Mouse (Mus musculus) hindbrain, embryonic 15.5 days (tissue): ENCODE results near the gene Flt3. TPM values are rescaled to one million over a fixed set of nuclear protein-coding genes. Genes with fewer than 3 reads are reported as not detected.

Source experiments
- ATAC-seq: fragments of 200-750 bp; cut with Nextera tagmentation; 2 replicates; pipeline ENCODE4 v1.8.0; 2017; ENCODE audit warnings: low read depth, moderate number of reproducible peaks, moderate TSS enrichment; ENCODE audit not compliant: low FRiP score
- H3K27ac ChIP-seq: fragments of 300-500 bp; sonication (generic); replicated peaks from 2 replicates; pipeline ENCODE4 v1.5.1; 2015; ENCODE audit warnings: mild to moderate bottlenecking, inconsistent platforms
- H3K27me3 ChIP-seq: fragments of 300-500 bp; sonication (generic); 2 replicates; pipeline ENCODE4 v1.6.1; 2015; ENCODE audit warnings: control low read depth, inconsistent platforms
- H3K36me3 ChIP-seq: fragments of 300-500 bp; sonication (generic); 2 replicates; pipeline ENCODE4 v1.6.1; 2015; ENCODE audit warnings: control low read depth, inconsistent platforms
- H3K4me1 ChIP-seq: fragments of 300-500 bp; sonication (generic); replicated peaks from 2 replicates; pipeline ENCODE4 v1.6.1; 2015; ENCODE audit warnings: control low read depth, inconsistent platforms
- H3K4me2 ChIP-seq: fragments of 300-500 bp; sonication (generic); 2 replicates; pipeline ENCODE4 v1.6.1; 2015; ENCODE audit warnings: moderate library complexity, mild to moderate bottlenecking, inconsistent platforms
- H3K4me3 ChIP-seq: fragments of 300-500 bp; sonication (generic); 2 replicates; pipeline ENCODE4 v1.5.1; 2015; ENCODE audit warnings: mild to moderate bottlenecking, inconsistent platforms
- H3K9ac ChIP-seq: fragments of 300-500 bp; sonication (generic); 2 replicates; pipeline ENCODE4 v1.6.1; 2015; ENCODE audit warnings: inconsistent platforms
- H3K9me3 ChIP-seq: fragments of 300-500 bp; sonication (generic); 2 replicates; pipeline ENCODE4 v1.6.1; 2016; ENCODE audit warnings: control low read depth, inconsistent platforms
- WGBS: fragments of 180-500 bp; shearing (Covaris S2); methylation state at CpG from one replicate; pipeline ENCODE4 v1.1.7; 2015; 5-methylcytosine and 5-hydroxymethylcytosine counted together
- polyA plus RNA-seq: library from polyadenylated mRNA; unstranded; fragments of >200 nt; fragmentation: Nextera tagmentation; extraction: Ambion mirVana; gene quantifications from 2 replicates; pipeline ENCODE4 v1.2.1, GENCODE M21; 2015

The Flt3 gene
- polyA plus RNA-seq, 1 experiment from 2014 or later, result 1.7 TPM

- no peaks in the 10 kb centered on the region for H3K9me3 ChIP-seq
- H3K4me1 ChIP-seq, result no peaks in the 10 kb centered on the region
- H3K4me2 ChIP-seq, result no peak overlapping the region
- no peak overlapping the region for H3K4me3 ChIP-seq
- H3K27me3 ChIP-seq, result no peaks in the 10 kb centered on the region
- H3K9ac ChIP-seq, result no peak overlapping the region
- no peak for ATAC-seq
- no peak overlapping the region for H3K27ac ChIP-seq
- no peaks in the 10 kb centered on the region for H3K36me3 ChIP-seq
- 92% methylated on average over 6 of the region's 6 CpGs for WGBS
These were observed 57.4 kb downstream of the Flt3 start for GRCm38 (mm10) chr5:147342901-147343300.

DNA sequence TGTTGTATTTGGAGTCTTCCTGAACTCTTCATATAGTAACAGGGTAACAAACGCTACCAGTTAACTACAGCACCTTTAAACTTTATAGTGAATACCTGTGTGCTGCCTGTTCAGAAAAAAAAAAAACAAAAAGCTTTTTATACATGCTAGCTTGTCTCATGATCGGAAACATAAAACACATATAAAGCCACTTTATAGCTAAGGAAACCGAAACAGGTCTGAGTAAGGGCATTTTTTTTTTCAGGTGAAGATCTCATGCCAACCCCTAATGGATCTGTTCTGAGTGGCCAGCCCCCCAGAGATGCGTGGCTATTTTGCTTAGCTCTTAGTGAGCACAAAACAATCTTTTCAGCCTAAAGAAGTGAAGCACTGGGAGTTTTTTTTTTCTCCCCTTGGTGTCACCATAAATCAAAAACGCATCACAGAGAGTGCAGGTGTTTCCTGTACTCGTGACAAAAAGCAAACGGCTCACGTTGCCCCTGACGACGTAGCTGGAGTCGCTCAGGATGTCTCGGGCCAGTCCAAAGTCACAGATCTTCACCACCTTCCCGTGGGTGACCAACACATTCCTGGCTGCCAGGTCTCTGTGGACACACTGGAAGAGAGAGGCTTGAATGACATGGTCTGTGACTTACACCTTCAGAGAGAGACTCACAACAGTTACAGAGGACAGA lies 59.4 kb downstream of the Flt3 start:
- ATAC-seq, result no peak
- WGBS, result 74% methylated on average over 13 of the region's 13 CpGs

DNA sequence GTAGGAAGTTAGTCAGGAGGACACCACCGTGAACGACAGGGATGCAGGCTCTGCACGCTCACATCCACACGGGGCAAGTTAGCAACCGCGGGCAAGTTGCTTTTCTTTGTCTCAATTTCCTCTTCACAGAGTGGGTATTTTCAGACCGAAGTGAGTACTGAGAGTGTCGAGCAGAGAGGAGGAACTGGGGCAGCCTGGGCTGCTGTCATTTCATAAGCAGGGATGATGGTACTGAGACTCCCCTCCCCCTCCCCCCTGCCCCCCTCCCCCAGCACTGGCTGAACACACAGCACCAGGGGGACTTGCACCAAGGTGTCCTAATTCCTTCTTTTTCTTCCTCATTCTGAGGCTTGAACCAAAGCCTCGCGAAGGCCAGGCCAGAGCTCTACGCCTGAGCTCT lies 60.7 kb downstream of the Flt3 start:
- Histone ChIP-seq H3K9me3 (no peaks in the 10 kb centered on the region), H3K27me3 (no peaks in the 10 kb centered on the region), H3K4me3 (no peak overlapping the region), H3K9ac (no peak overlapping the region), H3K27ac (no peak overlapping the region), H3K4me2 (no peak overlapping the region), H3K4me1 (no peaks in the 10 kb centered on the region), H3K36me3 (no peaks in the 10 kb centered on the region)
- ATAC-seq, result no peak
- WGBS, result 83% methylated on average over 11 of the region's 11 CpGs

More for the DNA sequence above, 59.4 kb downstream of the Flt3 start:
- no peaks in the 10 kb centered on the region for H3K36me3 ChIP-seq
- no peak overlapping the region for H3K4me3 ChIP-seq
- H3K9me3 ChIP-seq, result no peaks in the 10 kb centered on the region
- H3K9ac ChIP-seq, result no peak overlapping the region
- no peak overlapping the region for H3K27ac ChIP-seq
- no peaks in the 10 kb centered on the region for H3K27me3 ChIP-seq
- H3K4me2 ChIP-seq, result no peak overlapping the region
- no peaks in the 10 kb centered on the region for H3K4me1 ChIP-seq

- H3K9me3 ChIP-seq, result no peaks in the 10 kb centered on the region
- H3K4me2 ChIP-seq, result no peak overlapping the region
- H3K27ac ChIP-seq, result no peak overlapping the region
- ATAC-seq, result no peak
- H3K27me3 ChIP-seq, result no peaks in the 10 kb centered on the region
- 56% methylated on average over 9 of the region's 9 CpGs for WGBS
- no peak overlapping the region for H3K9ac ChIP-seq
- H3K4me3 ChIP-seq, result no peak overlapping the region
- no peaks in the 10 kb centered on the region for H3K36me3 ChIP-seq
- no peaks in the 10 kb centered on the region for H3K4me1 ChIP-seq
These were observed 61.3 kb downstream of the Flt3 start for GRCm38 (mm10) chr5:147338967-147339366.

- WGBS, result 42% methylated on average over 7 of the region's 7 CpGs
- H3K27ac ChIP-seq, result no peak overlapping the region
- H3K4me2 ChIP-seq, result no peak overlapping the region
- H3K4me1 ChIP-seq, result no peaks in the 10 kb centered on the region
- H3K4me3 ChIP-seq, result no peak overlapping the region
- no peaks in the 10 kb centered on the region for H3K9me3 ChIP-seq
- no peak overlapping the region for H3K9ac ChIP-seq
- no peaks in the 10 kb centered on the region for H3K27me3 ChIP-seq
- no peak for ATAC-seq
- H3K36me3 ChIP-seq, result no peaks in the 10 kb centered on the region
These were observed 67.6 kb downstream of the Flt3 start for GRCm38 (mm10) chr5:147332711-147333110.

GRCm38 (mm10) chr5:147331547-147331946 lies 68.7 kb downstream of the Flt3 start:
- H3K27me3 ChIP-seq, result no peaks in the 10 kb centered on the region
- no peak overlapping the region for H3K4me2 ChIP-seq
- no peaks in the 10 kb centered on the region for H3K4me1 ChIP-seq
- no peaks in the 10 kb centered on the region for H3K36me3 ChIP-seq
- H3K4me3 ChIP-seq, result no peak overlapping the region
- H3K9me3 ChIP-seq, result no peaks in the 10 kb centered on the region
- H3K27ac ChIP-seq, result no peak overlapping the region
- no peak overlapping the region for H3K9ac ChIP-seq
- 42% methylated on average over 2 of the region's 2 CpGs for WGBS
- ATAC-seq, result no peak

GRCm38 (mm10) chr5:147329946-147330345 lies 70.3 kb downstream of the Flt3 start:
- H3K9me3 ChIP-seq, result no peaks in the 10 kb centered on the region
- H3K4me1 ChIP-seq, result no peaks in the 10 kb centered on the region
- H3K36me3 ChIP-seq, result no peaks in the 10 kb centered on the region
- H3K9ac ChIP-seq, result no peak overlapping the region
- no peak overlapping the region for H3K27ac ChIP-seq
- no peak overlapping the region for H3K4me3 ChIP-seq
- H3K27me3 ChIP-seq, result no peaks in the 10 kb centered on the region
- ATAC-seq, result no peak
- H3K4me2 ChIP-seq, result no peak overlapping the region
- 85% methylated on average over 11 of the region's 11 CpGs for WGBS

DNA sequence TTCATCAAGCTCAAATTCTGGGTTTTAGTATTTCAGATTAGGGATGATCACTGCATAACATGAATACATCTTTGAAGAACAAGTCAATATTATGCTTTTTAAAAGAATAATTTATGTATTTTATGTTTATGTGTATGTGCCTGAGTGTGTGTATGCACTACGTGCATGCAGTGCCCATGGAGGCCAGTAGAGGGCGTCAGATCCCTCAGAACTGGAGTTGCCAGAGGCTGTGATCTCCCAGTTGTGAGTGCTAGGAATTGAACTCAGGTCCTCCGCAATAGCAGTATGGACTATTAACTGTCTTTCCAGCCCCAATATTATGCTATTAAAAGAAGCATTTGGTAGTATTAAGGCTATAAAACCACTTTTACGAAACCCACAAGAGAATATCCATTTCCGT lies 72.7 kb downstream of the Flt3 start:
- ATAC-seq, result no peak
- 87% methylated on average over 5 of the region's 5 CpGs for WGBS
- Histone ChIP-seq H3K4me1 (no peaks in the 10 kb centered on the region), H3K9me3 (no peaks in the 10 kb centered on the region), H3K4me3 (no peak overlapping the region), H3K9ac (no peak overlapping the region), H3K36me3 (no peaks in the 10 kb centered on the region), H3K4me2 (no peak overlapping the region), H3K27me3 (peaks cover 10% of the 10 kb centered on the region; the same call in 1 of the 2 replicates), H3K27ac (no peak overlapping the region)

GRCm38 (mm10) chr5:147325931-147326330 lies 74.4 kb downstream of the Flt3 start:
- H3K36me3 ChIP-seq, result no peaks in the 10 kb centered on the region
- no peak overlapping the region for H3K4me2 ChIP-seq
- H3K9me3 ChIP-seq, result no peaks in the 10 kb centered on the region
- 74% methylated on average over 11 of the region's 11 CpGs for WGBS
- no peaks in the 10 kb centered on the region for H3K4me1 ChIP-seq
- no peak for ATAC-seq
- H3K9ac ChIP-seq, result no peak overlapping the region
- no peak overlapping the region for H3K27ac ChIP-seq
- no peak overlapping the region for H3K4me3 ChIP-seq
- peaks cover 25% of the 10 kb centered on the region for H3K27me3 ChIP-seq

DNA sequence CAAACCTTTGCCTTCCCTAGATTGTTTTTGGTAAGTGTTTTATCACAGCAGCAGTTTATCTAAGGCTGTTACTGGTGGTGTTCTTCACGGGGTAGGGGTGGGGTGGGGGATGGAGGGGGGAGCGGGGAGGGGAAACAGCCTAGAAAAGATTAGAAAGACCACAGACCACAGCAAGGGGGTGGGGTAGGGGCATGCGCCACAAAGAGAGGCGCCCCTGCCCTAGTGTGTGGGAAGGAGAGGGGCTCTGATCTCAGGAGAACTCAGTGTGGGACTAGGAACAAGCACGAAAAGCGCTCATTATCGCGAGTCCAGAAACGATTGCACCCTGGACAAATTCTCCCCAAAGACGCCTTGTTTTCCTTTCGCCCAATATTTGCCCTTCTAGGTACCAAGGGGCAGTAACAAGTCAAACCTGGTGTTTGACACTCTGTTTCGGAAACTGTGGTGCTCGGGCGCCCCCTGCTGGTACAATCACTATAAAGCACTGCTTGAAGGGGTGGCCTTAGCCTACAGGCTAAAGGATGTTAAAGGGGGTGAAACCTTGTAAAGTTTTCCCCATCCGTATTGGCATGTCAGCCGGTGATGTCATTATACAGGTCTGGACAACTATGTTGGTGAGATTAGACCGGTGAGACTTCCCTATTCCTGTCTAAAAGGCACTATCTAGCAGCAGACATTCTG lies 76.9 kb downstream of the Flt3 start:
- Histone ChIP-seq H3K4me2 (no peak overlapping the region), H3K9me3 (no peaks in the 10 kb centered on the region), H3K27me3 (peaks cover 43% of the 10 kb centered on the region), H3K4me1 (no peaks in the 10 kb centered on the region), H3K27ac (no peak overlapping the region), H3K4me3 (no peak overlapping the region), H3K36me3 (no peaks in the 10 kb centered on the region), H3K9ac (no peak overlapping the region)
- WGBS, result 21% methylated on average over 17 of the region's 17 CpGs
- no peak for ATAC-seq

DNA sequence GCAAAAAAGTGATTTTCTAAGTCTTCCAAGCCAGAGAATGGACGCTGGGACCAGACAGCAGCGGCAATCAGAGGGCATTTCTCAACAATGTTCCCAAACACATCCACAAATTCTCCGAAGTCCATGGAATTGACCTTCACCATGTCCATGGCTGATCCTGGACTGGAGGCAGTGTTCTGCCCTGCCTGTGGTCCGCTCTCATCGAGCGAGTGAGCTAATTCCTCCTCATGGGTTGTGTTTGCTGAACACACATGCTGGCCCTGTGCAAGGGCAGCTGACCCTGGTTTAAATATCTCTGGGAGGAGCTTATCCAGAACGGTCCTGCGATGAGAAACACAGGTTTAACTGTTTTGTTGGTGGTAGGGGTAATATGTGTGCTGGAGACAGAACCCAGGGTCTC lies 78.1 kb downstream of the Flt3 start, which contains the start of gene Urad:
Gene Urad, minus strand, starts transcription at position 258 of the 400 bp plus-strand sequence.
- 79% methylated on average over 8 of the region's 8 CpGs for WGBS
- no peaks in the 10 kb centered on the region for H3K4me1 ChIP-seq
- peaks cover 55% of the 10 kb centered on the region for H3K27me3 ChIP-seq

GRCm38 (mm10) chr5:147319653-147320052 lies 80.6 kb downstream of the Flt3 start:
- peaks cover 81% of the 10 kb centered on the region for H3K27me3 ChIP-seq
- peak; percentile 66 for ATAC-seq

More for the DNA sequence above, 78.1 kb downstream of the Flt3 start, which contains the start of gene Urad:
- ATAC-seq, result no peak
- no peaks in the 10 kb centered on the region for H3K36me3 ChIP-seq
- no peak within 1 kb of the TSS for H3K27ac ChIP-seq
- H3K4me2 ChIP-seq, result no peak within 1 kb of the TSS
- no peak within 1 kb of the TSS for H3K4me3 ChIP-seq
- H3K9ac ChIP-seq, result no peak within 1 kb of the TSS
- no peaks in the 10 kb centered on the region for H3K9me3 ChIP-seq

More at GRCm38 (mm10) chr5:147319653-147320052, 80.6 kb downstream of the Flt3 start:
- H3K36me3 ChIP-seq, result no peaks in the 10 kb centered on the region
- no peak overlapping the region for H3K27ac ChIP-seq
- no peaks in the 10 kb centered on the region for H3K9me3 ChIP-seq
- H3K9ac ChIP-seq, result no peak overlapping the region
- H3K4me1 ChIP-seq, result peaks cover 8% of the 10 kb centered on the region
- H3K4me2 ChIP-seq, result no peak overlapping the region
- H3K4me3 ChIP-seq, result no peak overlapping the region
